Mouse (Mus musculus) liver, embryonic 12.5 days (tissue): Measurements from ENCODE around the gene Cbr4. TPM values are rescaled to one million over a fixed set of nuclear protein-coding genes. Genes with fewer than 3 reads are reported as not detected.

Experiments
- ATAC-seq: fragments of 200-750 bp; cut with Nextera tagmentation; 2 replicates; pipeline ENCODE4 v1.8.0; 2017; ENCODE audit warnings: moderate number of reproducible peaks, mild to moderate bottlenecking, moderate library complexity
- H3K27ac ChIP-seq: fragments of 300-500 bp; sonication (generic); 2 replicates; pipeline ENCODE4 v1.5.1; 2016; ENCODE audit warnings: mild to moderate bottlenecking
- H3K27me3 ChIP-seq: fragments of 300-500 bp; sonication (generic); replicated peaks from 2 replicates; pipeline ENCODE4 v1.6.1; 2016; ENCODE audit warnings: mild to moderate bottlenecking, moderate library complexity
- H3K36me3 ChIP-seq: fragments of 300-500 bp; sonication (generic); 2 replicates; pipeline ENCODE4 v1.6.1; 2016; ENCODE audit warnings: mild to moderate bottlenecking, moderate library complexity
- H3K4me1 ChIP-seq: fragments of 300-500 bp; sonication (generic); 2 replicates; pipeline ENCODE4 v1.6.1; 2016
- H3K4me2 ChIP-seq: fragments of 300-500 bp; sonication (generic); 2 replicates; pipeline ENCODE4 v1.6.1; 2016; ENCODE audit warnings: mild to moderate bottlenecking, moderate library complexity
- H3K4me3 ChIP-seq: fragments of 300-500 bp; sonication (generic); 2 replicates; pipeline ENCODE4 v1.5.1; 2016; ENCODE audit warnings: mild to moderate bottlenecking, moderate library complexity
- H3K9ac ChIP-seq: fragments of 300-500 bp; sonication (generic); 2 replicates; pipeline ENCODE4 v1.6.1; 2016; ENCODE audit warnings: mild to moderate bottlenecking, moderate library complexity
- H3K9me3 ChIP-seq: fragments of 300-500 bp; sonication (generic); replicated peaks from 2 replicates; pipeline ENCODE4 v1.6.1; 2016; ENCODE audit warnings: mild to moderate bottlenecking, moderate library complexity
- WGBS: fragments of 180-500 bp; shearing (Covaris S2); methylation state at CpG from one replicate; pipeline ENCODE4 v1.1.7; 2016; ENCODE audit not compliant: insufficient replicate concordance; 5-methylcytosine and 5-hydroxymethylcytosine counted together
- polyA plus RNA-seq: library from polyadenylated mRNA; unstranded; fragments of >200 nt; fragmentation: Nextera tagmentation; extraction: Ambion mirVana; gene quantifications from 2 replicates; pipeline ENCODE4 v1.2.1, GENCODE M21; 2016

The Cbr4 gene
- polyA plus RNA-seq, 1 experiment from 2014 or later = 19.6 TPM

DNA sequence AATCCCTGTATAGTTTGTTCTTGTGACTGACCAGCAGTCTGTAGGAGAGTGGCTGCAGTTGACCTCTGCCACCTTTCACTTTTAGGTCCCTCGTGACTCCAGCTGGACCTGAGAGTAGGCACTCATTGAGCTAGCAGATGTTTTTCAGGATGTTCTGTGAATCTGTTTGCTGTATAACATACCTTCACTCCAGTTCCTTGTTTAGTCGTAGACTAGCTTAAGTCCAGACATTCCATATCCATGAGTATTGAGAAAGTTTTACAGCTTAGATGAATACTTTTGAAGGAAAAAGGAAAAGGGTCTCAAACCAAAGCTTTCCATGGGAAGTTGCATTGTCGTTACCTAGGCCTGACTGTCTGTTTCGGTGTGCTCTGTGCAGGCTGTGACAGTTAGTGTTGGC, 9.6 kb downstream of the Cbr4 start:
- 80% methylated on average over 4 of the region's 4 CpGs for WGBS
- Histone ChIP-seq H3K9ac (no peak overlapping the region), H3K4me3 (no peak overlapping the region), H3K36me3 (peaks cover 22% of the 10 kb centered on the region), H3K4me2 (no peak overlapping the region), H3K9me3 (no peaks in the 10 kb centered on the region), H3K27ac (no peak overlapping the region), H3K4me1 (no peaks in the 10 kb centered on the region), H3K27me3 (no peaks in the 10 kb centered on the region)
- ATAC-seq = no peak

DNA sequence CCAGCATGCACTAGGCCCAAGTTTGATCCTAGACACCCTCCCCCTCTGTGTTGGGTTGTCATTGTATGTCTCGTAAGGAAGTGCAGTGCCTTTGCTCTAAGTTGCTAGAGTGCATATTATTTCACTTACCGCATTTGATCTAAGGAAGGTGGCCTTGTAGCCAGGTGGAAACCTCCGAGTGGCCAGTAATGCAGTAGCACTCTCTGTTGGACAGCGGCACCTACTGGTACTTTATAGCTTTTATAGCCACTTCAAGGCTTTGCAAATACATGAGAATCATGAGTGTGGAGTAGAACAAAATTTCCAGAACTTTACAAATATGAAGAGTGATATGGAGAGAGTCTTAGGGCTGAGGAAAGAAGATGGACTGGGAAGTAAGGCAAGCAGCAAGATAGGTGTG, 11.5 kb downstream of the Cbr4 start:
- no peak overlapping the region for H3K9ac ChIP-seq
- no peaks in the 10 kb centered on the region for H3K27me3 ChIP-seq
- H3K4me2 ChIP-seq = no peak overlapping the region
- H3K4me1 ChIP-seq = no peaks in the 10 kb centered on the region
- no peak for ATAC-seq
- H3K36me3 ChIP-seq = peaks cover 19% of the 10 kb centered on the region
- H3K9me3 ChIP-seq = no peaks in the 10 kb centered on the region
- WGBS = 58% methylated on average over 4 of the region's 4 CpGs
- H3K27ac ChIP-seq = no peak overlapping the region
- no peak overlapping the region for H3K4me3 ChIP-seq

DNA sequence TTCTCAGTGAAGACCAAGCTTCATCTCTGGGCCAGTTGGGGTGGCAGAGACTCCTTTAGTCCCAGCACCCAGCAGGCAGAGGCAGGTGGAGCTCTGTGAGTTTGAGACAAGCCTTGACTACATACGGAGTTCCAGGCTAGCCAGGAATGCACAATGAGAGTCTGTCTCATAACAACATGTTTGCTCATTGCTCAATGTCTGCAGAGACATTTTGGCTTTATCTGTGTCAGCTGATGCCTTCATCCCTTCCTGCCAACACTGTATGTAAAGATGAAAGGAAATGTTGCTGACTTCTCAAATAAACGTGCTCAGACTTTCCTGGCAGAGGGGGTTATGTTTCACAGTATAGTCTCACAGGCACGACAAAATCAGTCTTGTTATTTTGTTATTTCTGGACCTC, 13.4 kb downstream of the Cbr4 start:
- Histone ChIP-seq H3K27me3 (no peaks in the 10 kb centered on the region), H3K9me3 (no peaks in the 10 kb centered on the region), H3K9ac (no peak overlapping the region), H3K36me3 (peaks cover 15% of the 10 kb centered on the region), H3K4me2 (no peak overlapping the region), H3K27ac (no peak overlapping the region), H3K4me3 (no peak overlapping the region), H3K4me1 (no peaks in the 10 kb centered on the region)
- WGBS = 57% methylated on average over 3 of the region's 3 CpGs
- no peak for ATAC-seq

DNA sequence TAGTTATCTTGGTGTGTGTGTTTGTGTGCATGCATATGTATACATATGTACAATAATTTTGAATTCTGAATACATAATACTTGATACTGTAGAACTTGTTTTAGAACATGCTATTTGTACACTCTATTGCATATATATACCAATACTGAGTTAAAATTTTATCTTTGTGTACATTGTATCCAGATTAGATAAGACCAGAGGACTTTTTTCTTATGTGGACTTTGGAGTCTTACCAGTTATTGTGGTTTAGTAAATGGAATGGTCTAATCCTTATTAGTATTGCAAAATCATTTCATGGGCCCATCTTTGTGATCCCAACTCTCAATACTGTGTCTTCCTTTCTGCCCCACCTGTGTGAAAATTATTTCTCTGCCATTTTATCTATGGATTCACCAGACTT, 14.7 kb downstream of the Cbr4 start:
- Histone ChIP-seq H3K9me3 (no peaks in the 10 kb centered on the region), H3K4me2 (no peak overlapping the region), H3K36me3 (peaks cover 15% of the 10 kb centered on the region), H3K27ac (no peak overlapping the region), H3K4me3 (no peak overlapping the region), H3K27me3 (no peaks in the 10 kb centered on the region), H3K4me1 (no peaks in the 10 kb centered on the region), H3K9ac (no peak overlapping the region)
- no peak for ATAC-seq

DNA sequence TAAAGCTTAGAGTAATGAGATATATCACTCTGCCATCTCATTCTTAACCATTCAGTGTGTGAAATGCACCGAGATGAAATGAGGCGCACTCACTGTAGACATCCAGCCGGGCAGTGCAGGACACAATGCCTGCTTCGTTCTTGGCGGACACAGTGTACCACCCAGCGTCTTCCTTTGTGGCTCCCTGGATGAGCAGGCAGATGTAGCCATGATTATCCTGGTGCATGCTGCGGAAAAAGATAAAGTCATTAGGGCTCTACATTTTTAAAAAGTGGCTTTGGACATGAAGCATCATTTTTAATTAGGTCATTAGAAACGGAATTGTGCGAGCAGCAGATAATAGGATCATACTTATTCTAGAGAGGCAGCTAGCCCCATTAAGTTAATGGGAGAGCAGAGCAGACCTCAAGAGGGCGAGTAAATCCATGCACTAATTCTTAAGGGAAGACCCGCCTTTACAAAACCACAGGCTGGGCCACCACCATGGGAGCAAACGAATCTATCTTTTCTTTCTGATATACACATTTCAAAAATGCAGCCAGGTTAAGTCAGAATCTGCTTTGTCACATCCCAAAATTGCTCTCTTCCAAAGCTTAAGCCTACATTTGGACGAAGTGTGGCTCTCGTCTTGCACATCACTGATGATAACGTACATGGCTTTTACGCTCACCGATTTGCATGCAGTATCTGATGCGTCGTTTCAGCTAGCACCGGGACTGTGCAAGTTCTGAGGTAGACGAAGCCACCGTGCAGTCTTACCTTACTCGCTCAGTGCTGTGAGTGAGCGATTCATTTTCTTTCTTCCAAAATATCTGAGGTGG, 27.8 kb downstream of the Cbr4 start:
- Histone ChIP-seq H3K27me3 (no peaks in the 10 kb centered on the region), H3K27ac (no peak overlapping the region), H3K9me3 (no peaks in the 10 kb centered on the region), H3K9ac (no peak overlapping the region), H3K4me3 (no peak overlapping the region), H3K4me2 (no peak overlapping the region), H3K36me3 (peaks cover 4% of the 10 kb centered on the region; the same call in 1 of the 2 replicates), H3K4me1 (0 out of 2 replicates have a peak, but pooled peaks cover 6% of the 10 kb centered on the region)
- ATAC-seq = no peak
- WGBS = 84% methylated on average over 24 of the region's 24 CpGs

DNA sequence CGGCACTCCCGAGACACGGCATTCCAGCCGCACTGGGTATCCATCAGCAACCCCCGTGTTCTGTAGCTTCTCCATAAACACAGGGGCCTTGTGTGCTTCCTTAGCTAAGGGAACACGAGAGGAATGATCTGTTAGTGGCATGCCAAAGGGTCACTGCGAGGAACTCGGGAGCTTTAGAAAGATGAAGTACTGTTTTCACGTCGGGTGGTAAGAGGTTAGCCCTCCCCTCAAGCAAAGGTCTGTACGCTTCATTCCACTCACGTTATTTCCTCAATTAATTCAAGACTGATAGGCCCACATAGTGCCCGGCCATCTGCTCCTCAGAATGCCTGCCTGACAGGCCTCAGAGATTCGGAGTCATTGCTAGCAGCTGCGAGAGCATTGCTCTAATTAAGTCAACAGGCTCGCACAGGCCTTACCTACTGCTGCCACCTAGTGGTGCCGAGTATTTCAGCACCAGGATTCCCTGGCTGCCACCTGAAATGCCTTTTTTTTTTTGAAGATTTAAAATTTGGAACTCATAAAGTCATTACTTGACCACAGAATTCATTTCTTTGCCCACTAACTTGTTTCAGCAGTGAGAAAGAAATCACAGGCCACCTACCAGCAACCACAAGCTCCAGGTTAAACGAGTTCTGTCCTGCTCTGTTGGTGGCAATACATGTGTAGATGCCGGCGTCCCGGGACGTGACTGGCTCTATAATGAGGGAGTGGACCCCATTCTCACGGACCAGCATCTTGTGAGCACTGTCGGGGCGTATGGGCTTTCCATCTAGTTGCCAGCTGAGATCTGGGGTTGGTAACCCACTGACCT, 28.6 kb downstream of the Cbr4 start:
- ATAC-seq = no peak
- Histone ChIP-seq H3K9ac (no peak overlapping the region), H3K9me3 (no peaks in the 10 kb centered on the region), H3K4me1 (0 out of 2 replicates have a peak, but pooled peaks cover 6% of the 10 kb centered on the region), H3K36me3 (no peaks in the 10 kb centered on the region; the same call in 1 of the 2 replicates), H3K4me3 (no peak overlapping the region), H3K4me2 (no peak overlapping the region), H3K27me3 (no peaks in the 10 kb centered on the region), H3K27ac (no peak overlapping the region)
- 57% methylated on average over 25 of the region's 25 CpGs for WGBS

DNA sequence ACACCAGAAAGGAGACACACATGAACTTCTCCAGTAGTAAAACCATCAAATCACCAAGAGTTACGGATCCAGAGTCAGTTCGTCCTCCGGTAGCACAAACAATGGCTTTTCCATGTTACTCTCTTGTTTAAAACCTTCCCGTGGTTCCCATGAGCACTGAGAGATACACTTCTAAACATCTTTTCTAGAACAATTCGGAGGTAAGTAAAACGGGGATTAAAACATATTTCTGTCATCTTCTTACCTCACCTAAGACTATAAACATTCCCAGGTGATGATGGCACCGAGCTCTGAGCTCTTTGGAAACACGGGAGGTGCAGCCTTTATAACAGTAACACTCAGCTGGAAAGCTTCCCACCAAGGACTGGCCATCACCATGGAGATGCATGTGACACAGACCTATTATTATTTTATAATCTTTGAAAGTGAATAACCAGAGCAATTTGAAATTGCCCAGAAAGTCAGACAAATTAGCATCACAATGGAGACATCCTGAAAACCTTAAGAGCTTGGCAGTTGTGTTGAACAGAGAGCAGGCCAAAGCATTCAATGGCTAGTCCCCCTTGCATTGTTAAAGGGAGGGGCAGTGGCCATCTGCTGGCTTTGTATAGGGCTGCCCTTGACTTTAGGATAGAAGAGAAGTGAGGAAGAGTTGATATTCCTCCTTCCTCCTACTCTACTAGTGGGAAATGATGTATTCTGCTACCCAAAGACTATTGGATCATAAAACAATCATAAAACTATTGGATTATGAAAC, 29.4 kb downstream of the Cbr4 start:
- WGBS = 74% methylated on average over 8 of the region's 8 CpGs
- Histone ChIP-seq H3K9ac (no peak overlapping the region), H3K4me2 (no peak overlapping the region), H3K27ac (no peak overlapping the region), H3K9me3 (no peaks in the 10 kb centered on the region), H3K27me3 (no peaks in the 10 kb centered on the region), H3K36me3 (no peaks in the 10 kb centered on the region; the same call in 1 of the 2 replicates), H3K4me3 (no peak overlapping the region), H3K4me1 (0 out of 2 replicates have a peak, but pooled peaks cover 6% of the 10 kb centered on the region)
- no peak for ATAC-seq

DNA sequence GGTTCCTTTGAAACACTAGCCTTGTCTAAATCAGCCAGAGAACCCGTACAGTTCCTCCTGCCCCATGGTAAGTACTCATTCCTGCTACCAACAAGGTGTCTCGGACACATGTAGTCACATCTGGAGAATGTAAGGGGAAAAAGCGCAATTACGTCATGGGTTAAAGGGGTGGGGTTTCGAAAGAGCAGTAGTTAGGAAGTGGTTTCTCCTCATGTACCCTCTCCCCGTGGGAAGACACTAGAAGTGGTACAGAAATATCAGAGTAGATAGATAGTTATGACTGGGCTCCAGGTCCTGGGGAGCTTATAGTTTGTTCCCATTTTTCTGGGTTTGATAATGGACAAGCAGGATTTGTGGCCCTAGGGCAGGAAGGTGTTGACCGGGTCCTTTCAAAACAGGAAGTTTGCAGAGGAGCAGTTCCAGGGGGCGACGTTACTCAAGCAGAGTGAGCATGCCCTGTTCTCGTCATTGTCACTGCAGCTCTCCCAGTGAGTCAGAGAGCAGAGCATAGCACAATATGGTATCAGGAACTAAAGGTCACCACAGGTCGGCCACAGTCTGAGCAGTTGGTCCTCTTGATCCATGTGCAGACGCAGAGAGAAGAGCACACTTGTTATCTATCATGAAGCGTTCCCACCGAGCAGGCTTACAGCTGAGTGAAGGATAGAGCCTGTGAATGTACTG, 30.1 kb downstream of the Cbr4 start:
- peak; percentile 40; the same call in 1 of the 2 replicates for ATAC-seq
- H3K36me3 ChIP-seq = no peaks in the 10 kb centered on the region; the same call in 1 of the 2 replicates

DNA sequence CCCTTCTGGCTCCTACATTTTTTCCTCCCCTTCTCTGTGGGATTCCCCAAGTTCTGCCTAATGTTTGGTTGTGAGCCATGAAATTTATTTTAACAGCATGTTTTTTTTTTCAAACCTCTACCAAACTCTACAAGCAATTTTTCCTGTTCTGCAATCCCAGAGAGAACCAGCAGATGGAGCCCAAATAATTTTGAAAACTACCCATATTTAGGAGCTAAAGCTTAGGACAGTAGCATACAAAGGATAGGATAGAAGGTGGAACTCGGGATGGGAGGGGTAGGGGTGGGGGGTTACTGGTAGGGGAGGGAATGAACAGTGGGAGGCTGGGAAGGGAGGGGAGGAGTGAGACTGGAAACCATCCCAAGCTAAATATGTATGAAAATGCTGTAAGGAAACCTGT, 34.6 kb downstream of the Cbr4 start:
- no peak for ATAC-seq
- no peak overlapping the region for H3K4me3 ChIP-seq
- 4% methylated on average over 1 of the region's 1 CpGs for WGBS
- H3K27ac ChIP-seq = no peak overlapping the region
- no peaks in the 10 kb centered on the region for H3K9me3 ChIP-seq
- H3K4me2 ChIP-seq = no peak overlapping the region
- H3K27me3 ChIP-seq = no peaks in the 10 kb centered on the region
- no peaks in the 10 kb centered on the region; the same call in 1 of the 2 replicates for H3K36me3 ChIP-seq
- H3K9ac ChIP-seq = no peak overlapping the region
- H3K4me1 ChIP-seq = 0 out of 2 replicates have a peak, but pooled peaks cover 6% of the 10 kb centered on the region

More for the DNA sequence above, 30.1 kb downstream of the Cbr4 start:
- H3K9ac ChIP-seq = no peak overlapping the region
- H3K4me2 ChIP-seq = peak overlapping the region; percentile 28
- H3K4me1 ChIP-seq = 0 out of 2 replicates have a peak, but pooled peaks cover 6% of the 10 kb centered on the region
- no peaks in the 10 kb centered on the region for H3K27me3 ChIP-seq
- 37% methylated on average over 14 of the region's 14 CpGs for WGBS
- no peaks in the 10 kb centered on the region for H3K9me3 ChIP-seq
- H3K4me3 ChIP-seq = no peak overlapping the region
- no peak overlapping the region for H3K27ac ChIP-seq

DNA sequence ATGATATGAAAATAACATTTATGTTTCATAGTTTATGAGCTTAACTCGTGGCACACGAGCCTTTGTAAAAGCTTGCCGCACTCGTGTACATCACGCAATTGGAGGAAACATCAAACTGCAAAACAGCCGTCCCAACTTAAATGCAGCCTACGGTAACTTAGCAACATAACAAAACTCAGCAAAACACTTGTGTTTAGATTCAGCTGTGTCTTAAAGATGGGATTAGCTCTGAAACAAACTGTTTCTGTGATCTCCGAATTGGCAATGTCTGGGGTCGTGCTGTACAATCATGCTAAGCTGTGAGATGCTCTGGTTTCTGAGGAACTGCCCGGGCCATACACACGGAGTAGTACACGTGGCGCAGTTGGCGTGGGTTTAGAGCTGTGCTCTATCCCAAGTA, 39.5 kb downstream of the Cbr4 start:
- Histone ChIP-seq H3K4me3 (no peak overlapping the region), H3K9ac (no peak overlapping the region), H3K4me1 (peaks cover 14% of the 10 kb centered on the region), H3K27me3 (no peaks in the 10 kb centered on the region), H3K4me2 (no peak overlapping the region), H3K36me3 (0 out of 2 replicates have a peak, but pooled peaks cover 2% of the 10 kb centered on the region), H3K9me3 (no peaks in the 10 kb centered on the region), H3K27ac (no peak overlapping the region)
- no peak for ATAC-seq
- 79% methylated on average over 14 of the region's 14 CpGs for WGBS

DNA sequence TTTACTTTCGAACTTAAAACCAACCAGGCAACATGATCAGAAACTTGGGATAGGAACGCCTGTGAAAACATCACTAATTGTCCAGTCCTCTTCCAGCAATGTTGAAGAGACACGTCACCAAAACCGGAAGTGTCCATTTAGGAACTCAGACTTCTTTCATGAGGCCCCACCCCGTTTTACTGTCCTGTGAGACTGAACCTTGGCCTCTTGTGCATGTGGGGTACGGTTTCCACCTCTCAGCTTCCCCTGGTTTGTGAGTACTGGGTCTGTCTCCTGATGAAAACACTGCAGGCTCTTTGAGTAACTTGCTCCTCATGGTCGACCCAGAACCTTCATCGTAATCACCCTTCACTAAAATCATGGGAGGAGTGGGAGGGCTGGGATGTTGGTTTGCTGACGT, 40.7 kb downstream of the Cbr4 start:
- Histone ChIP-seq H3K27me3 (no peaks in the 10 kb centered on the region), H3K9ac (no peak overlapping the region), H3K27ac (no peak overlapping the region), H3K36me3 (0 out of 2 replicates have a peak, but pooled peaks cover 2% of the 10 kb centered on the region), H3K4me2 (no peak overlapping the region), H3K4me1 (peaks cover 18% of the 10 kb centered on the region), H3K4me3 (no peak overlapping the region), H3K9me3 (no peaks in the 10 kb centered on the region)
- ATAC-seq = no peak
- WGBS = 71% methylated on average over 9 of the region's 9 CpGs
